Mouse (Mus musculus) midbrain, embryonic 15.5 days (tissue): ENCODE measurements around the gene Vmn1r163. TPM values are rescaled to one million over a fixed set of nuclear protein-coding genes. Genes with fewer than 3 reads are reported as not detected.
"Not testable (repeated sequence)": the region's sequence is repeated elsewhere in the genome, so short reads cannot be mapped to it uniquely, and the experiment has no call there.

Experiments
- ATAC-seq: fragments of 200-750 bp; cut with Nextera tagmentation; replicated peaks from 2 replicates; pipeline ENCODE4 v1.8.0; 2017; ENCODE audit warnings: moderate TSS enrichment
- H3K27ac ChIP-seq: fragments of 300-500 bp; sonication (generic); 2 replicates; pipeline ENCODE4 v1.5.1; 2015; ENCODE audit warnings: mild to moderate bottlenecking, inconsistent platforms
- H3K27me3 ChIP-seq: fragments of 300-500 bp; sonication (generic); replicated peaks from 2 replicates; pipeline ENCODE4 v1.6.1; 2015; ENCODE audit warnings: inconsistent platforms
- H3K36me3 ChIP-seq: fragments of 300-500 bp; sonication (generic); replicated peaks from 2 replicates; pipeline ENCODE4 v1.6.1; 2015; ENCODE audit warnings: inconsistent platforms
- H3K4me1 ChIP-seq: fragments of 300-500 bp; sonication (generic); 2 replicates; pipeline ENCODE4 v1.6.1; 2015; ENCODE audit warnings: inconsistent platforms
- H3K4me2 ChIP-seq: fragments of 300-500 bp; sonication (generic); 2 replicates; pipeline ENCODE4 v1.6.1; 2015; ENCODE audit warnings: inconsistent platforms, mild to moderate bottlenecking, moderate library complexity
- H3K4me3 ChIP-seq: fragments of 300-500 bp; sonication (generic); 2 replicates; pipeline ENCODE4 v1.5.1; 2015; ENCODE audit warnings: mild to moderate bottlenecking, inconsistent platforms
- H3K9ac ChIP-seq: fragments of 300-500 bp; sonication (generic); 2 replicates; pipeline ENCODE4 v1.6.1; 2015; ENCODE audit warnings: mild to moderate bottlenecking, inconsistent platforms
- H3K9me3 ChIP-seq: fragments of 300-500 bp; sonication (generic); 2 replicates; pipeline ENCODE4 v1.6.1; 2016; ENCODE audit warnings: inconsistent platforms
- WGBS: fragments of 180-500 bp; shearing (Covaris S2); methylation state at CpG from one replicate; pipeline ENCODE4 v1.1.7; 2015; ENCODE audit warnings: mixed read lengths; 5-methylcytosine and 5-hydroxymethylcytosine counted together
- polyA plus RNA-seq: library from polyadenylated mRNA; unstranded; fragments of >200 nt; fragmentation: Nextera tagmentation; extraction: Ambion mirVana; gene quantifications from 2 replicates; pipeline ENCODE4 v1.2.1, GENCODE M21; 2015

Vmn1r163 gene
- polyA plus RNA-seq = not detected in 2 replicates

GRCm38 (mm10) chr7:23055240-23055639 is at the start of gene Vmn1r163:
Gene Vmn1r163, plus strand, starts transcription at chr7:23055540.
- H3K27me3 ChIP-seq, H3K4me1 ChIP-seq, H3K9ac ChIP-seq, H3K4me3 ChIP-seq, ATAC-seq, H3K4me2 ChIP-seq, H3K36me3 ChIP-seq, H3K27ac ChIP-seq, H3K9me3 ChIP-seq: not testable (repeated sequence)
- WGBS = no CpG with 5 or more reads among the region's 1 CpGs

GRCm38 (mm10) chr7:23019823-23020222 is 35.5 kb upstream of the Vmn1r163 start, which contains the start of gene Gm4216:
Gene Gm4216, minus strand, starts transcription at chr7:23019923.
- not testable (repeated sequence) for H3K4me1 ChIP-seq, ATAC-seq, H3K27ac ChIP-seq, H3K27me3 ChIP-seq, H3K4me2 ChIP-seq, H3K9ac ChIP-seq, H3K9me3 ChIP-seq, H3K36me3 ChIP-seq, H3K4me3 ChIP-seq
- no CpG with 5 or more reads among the region's 3 CpGs for WGBS

- not testable (repeated sequence) for H3K27ac ChIP-seq, ATAC-seq, H3K9me3 ChIP-seq, H3K36me3 ChIP-seq, H3K4me2 ChIP-seq, H3K4me1 ChIP-seq, H3K9ac ChIP-seq, H3K27me3 ChIP-seq, H3K4me3 ChIP-seq
- WGBS = no CpG with 5 or more reads among the region's 1 CpGs
Measured at GRCm38 (mm10) chr7:23067356-23067755, 12.0 kb downstream of the Vmn1r163 start, which contains the start of gene Gm8720. Gene Gm8720, minus strand, starts transcription at chr7:23067456.

Other genes starting within 250 kb of the Vmn1r163 start
- gene Vmn1r159, start 211.9 kb upstream of the Vmn1r163 start, polyA plus RNA-seq = not detected in 2 replicates
- not detected in 2 replicates for gene Vmn1r160, start 184.3 kb upstream of the Vmn1r163 start, polyA plus RNA-seq
- not detected in 2 replicates for gene Gm4214, start 70.9 kb upstream of the Vmn1r163 start, polyA plus RNA-seq
- gene Gm4216, start 35.6 kb upstream of the Vmn1r163 start, polyA plus RNA-seq = not detected in 2 replicates
- not detected in 2 replicates for gene Gm8720, start 11.9 kb downstream of the Vmn1r163 start, polyA plus RNA-seq
- gene Gm10662, start 88.9 kb downstream of the Vmn1r163 start, polyA plus RNA-seq = not detected in 2 replicates
- not detected in 2 replicates for gene Vmn1r165, start 161.8 kb downstream of the Vmn1r163 start, polyA plus RNA-seq
- not detected in 2 replicates for gene Vmn1r166, start 196.1 kb downstream of the Vmn1r163 start, polyA plus RNA-seq
- not detected in 2 replicates for gene Gm6902, start 223.4 kb downstream of the Vmn1r163 start, polyA plus RNA-seq
- not detected in 2 replicates for gene Nlrp4e, start 245.7 kb downstream of the Vmn1r163 start, polyA plus RNA-seq